Mouse (Mus musculus) layer of hippocampus, postnatal 14 days (tissue): ENCODE measurements around the gene Pptc7. TPM values are rescaled to one million over a fixed set of nuclear protein-coding genes. Genes with fewer than 3 reads are reported as not detected.

ENCODE experiments used
- DNase-seq, 2 experiments: peaks; one replicate each; pipeline ENCODE4 v3.0.0; 2021 to 2022; ENCODE audit warnings: low spot score in 2 of 2, mixed read lengths in 1 of 2
- total RNA-seq, 2 experiments: library from RNA; stranded (reverse); gene quantifications; 2 replicates each; pipeline ENCODE4 v1.2.3; 2021

The Pptc7 gene
- total RNA-seq, 2 experiments from 2014 or later, result 34.8 to 35.3 TPM

DNA sequence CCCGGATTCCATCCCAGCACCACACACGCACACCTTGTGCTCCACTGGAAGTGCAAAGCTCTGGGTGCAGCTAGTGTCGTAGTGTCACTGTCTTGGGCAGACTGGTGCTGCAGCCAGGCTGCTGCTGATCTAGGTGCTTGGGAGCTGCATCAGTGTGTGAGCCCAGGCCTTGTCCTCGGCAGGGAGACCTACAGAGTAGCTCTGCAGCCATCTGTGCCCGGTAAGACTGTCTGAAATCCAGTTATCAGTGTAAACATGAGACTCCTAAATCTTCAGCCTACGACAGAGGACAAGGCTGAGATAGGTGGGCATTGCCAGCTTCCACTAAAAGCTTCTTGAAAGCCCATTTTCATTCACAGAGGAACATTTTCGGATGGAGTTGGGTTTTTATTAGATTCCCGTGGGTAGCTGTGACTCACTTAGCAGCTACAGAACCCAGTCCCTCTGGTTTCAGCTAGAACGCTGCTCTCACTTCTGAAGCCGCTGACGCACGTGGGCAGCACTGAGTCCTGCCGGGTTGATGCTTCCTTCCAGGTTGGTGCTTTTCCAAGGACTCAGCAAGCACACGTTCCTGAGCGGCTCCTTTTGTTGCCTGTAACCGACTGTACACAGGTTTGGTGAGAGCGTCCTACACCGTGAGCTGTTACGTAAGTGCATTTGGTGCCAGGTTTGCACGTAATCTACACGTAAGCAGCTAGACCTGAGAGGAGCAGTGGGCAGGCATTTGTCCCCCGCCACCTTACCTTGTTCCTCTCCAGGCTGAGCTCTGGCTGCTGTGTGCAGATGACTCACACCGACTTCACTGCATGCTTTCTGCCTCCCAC, 40.7 kb downstream of the Pptc7 start:
- peak; percentile 51 to 69 for DNase-seq

DNA sequence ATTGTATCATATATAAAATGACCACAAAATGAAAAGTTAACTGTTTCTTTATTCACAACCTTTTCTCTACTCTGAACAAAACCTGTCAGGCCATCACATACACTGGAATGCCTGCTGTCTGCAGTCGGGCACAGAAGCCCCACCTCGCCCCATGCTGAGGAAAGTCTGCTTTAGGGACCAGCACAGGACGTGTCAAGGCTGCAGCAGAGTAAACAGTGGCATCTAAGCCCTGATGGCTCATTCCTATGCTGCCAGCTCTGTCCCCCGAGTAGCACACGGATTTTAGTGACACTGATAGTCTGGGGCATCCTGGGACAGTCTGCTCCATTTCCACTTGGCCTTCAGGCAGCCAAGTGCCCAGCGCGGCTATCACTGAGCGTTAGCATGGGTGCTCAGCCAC, 41.3 kb downstream of the Pptc7 start:
- DNase-seq, result no peak

DNA sequence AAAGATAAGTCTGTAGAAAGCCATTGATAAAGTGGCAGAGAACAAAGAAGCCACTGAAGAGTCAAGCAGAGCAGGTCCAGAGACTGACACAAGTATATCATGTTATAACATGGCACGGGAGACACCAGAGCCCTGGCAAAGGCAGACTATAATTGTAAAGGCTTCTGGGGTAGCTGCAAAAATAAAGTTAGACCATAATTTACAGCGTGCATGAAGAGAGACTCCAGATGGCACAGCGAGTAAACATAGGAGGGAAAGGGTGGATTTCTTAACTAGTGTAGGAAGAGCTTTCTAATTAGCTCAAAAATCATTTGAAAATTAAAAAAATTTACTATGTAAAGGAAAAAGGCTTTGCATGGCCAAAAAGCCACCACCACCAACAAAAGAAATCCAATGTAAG, 43.1 kb downstream of the Pptc7 start:
- DNase-seq, result no peak

DNA sequence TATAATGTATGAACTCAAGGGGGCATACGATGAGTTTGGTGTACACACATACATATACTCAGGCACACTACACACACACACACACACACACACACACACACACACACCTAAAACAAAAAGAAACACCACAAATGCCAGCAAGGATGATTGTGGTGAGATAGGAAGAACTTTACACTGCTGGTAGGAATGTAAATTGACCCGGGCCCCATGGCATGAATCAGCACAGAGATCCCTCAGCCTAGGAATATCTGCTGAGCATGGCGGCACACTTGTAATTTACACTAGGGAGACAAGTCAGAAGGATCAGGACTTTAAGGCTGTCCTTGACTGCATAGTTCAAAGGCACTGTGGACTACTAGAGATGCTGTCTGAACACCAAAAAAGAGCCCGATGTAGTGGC, 46.1 kb downstream of the Pptc7 start:
- no peak for DNase-seq

DNA sequence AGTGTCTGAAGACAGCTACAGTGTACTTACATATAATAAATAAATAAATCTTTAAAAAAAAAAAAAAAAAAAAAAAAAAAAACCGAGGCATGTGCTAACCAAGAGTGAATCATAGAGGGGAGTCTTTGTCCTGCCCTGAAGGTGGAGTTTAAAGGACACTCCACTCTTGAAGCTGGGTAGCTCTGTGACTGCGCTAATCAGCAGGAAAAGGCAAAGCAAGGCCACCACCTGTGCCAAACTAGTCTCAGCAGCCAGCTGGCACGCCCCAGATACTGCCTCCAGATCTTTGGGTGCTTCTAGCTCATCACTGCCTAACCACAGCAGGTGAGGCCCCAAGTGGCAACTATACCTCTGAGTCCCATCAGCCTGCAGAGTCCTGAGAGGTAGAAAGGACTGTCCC, 50.5 kb downstream of the Pptc7 start:
- no peak for DNase-seq

DNA sequence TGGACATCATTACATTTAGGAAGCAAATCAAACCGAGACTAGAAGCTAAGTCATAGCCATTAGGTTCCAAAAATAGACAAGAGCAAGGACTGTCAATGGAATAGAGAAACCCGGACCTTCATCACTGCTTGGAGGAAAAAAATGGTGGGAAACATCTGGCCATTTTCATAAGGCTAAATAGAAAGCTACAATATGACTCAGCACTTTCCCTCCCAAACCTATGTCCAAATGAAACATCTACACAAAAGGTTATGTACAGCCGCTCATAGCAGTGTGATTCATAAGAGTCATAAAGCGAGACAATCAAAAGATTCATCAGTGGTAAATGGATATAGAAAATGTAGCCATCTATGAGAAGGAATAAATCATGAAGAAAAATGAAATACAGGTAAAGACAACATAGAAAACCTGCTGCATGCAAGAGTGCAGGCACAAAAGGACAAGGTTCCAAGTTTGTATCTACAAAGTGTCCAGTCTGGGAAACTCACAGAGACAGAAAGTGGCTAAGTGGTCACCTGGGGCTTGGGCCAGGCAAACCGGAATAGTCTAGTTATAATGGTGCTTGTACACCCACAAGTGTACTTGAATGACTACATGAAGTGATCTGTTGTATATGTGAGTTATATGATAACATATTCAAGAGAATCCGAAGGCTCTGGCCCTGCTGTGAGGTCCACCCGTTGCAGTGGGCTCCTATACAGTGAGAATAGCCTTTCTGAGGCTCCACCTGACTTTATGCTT, 52.6 kb downstream of the Pptc7 start:
- no peak for DNase-seq

DNA sequence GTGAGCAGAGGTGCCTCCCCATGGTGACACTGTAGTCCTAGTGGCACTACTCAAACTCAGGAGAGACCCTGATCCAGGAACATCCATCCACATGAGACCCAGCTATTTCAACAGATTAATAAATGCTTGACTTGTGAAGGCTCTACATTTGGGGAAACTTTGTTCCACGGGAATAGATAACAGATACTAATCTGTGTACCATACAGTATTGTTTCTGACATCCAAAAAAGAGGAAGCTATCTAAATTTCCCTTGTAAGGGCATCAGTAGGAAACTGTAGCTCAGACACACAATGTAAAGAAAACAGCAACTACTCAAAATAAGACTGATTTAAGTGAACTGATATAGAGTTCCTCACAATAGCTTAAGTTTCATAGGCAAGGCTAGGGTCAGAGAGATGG, 58.7 kb downstream of the Pptc7 start:
- DNase-seq, result no peak

DNA sequence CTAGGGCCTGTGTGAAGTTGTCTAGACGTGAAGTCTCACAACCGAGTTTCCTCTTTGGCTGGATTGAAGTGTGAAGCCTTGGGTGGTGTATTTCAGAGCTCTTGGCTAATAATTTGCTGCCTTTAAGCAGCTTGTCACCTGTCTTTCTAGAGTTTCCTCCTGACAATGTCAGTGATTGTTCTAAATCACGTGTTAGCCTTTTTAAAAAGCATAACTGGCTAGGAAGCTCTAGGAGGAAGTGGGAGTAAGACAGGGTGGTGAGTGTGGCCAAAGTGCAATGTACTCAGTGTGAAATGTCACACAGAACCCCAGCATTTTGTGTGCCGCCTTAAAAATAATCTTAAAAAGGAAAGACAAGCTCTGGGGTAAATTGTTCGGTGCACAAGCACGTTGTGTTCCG, 59.6 kb downstream of the Pptc7 start:
- DNase-seq, result no peak

DNA sequence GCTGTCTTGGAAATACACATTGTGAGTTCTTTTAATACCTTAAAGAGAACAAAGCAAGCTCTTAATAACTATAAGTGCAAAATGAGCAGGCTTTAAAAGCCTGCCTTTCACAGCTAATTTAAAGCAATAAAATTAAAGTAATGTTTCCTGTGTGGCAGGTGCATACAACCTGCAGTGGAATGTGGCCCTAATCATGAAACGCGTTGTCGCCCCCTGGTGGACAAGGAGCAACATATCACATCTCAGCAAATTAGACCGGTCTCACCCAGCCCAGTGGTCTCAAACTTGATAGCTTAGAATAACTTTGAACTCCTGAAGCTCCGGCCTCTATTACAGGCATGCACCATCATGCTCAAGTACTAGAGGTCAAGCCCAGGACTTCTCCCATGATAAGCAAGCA, 60.1 kb downstream of the Pptc7 start:
- peak; percentile 58 to 76 for DNase-seq

DNA sequence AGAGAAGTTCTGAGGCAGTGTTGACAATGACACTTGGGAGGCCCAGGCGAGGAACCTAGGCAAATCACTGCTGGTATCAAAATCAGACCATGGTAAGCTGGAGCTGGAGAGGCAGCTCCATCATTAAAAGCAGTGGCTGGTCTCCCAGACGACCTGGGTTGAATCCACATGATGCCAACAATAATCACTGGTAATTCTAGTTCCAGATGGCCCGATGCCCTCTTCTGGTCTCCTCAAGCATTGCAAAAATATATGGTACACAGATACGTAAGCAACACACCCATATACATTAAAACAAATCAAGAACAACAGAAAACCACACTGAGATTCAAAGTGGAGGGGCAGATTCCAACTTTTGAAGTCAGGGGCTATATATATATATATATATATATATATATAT, 61.6 kb downstream of the Pptc7 start:
- DNase-seq, result no peak

DNA sequence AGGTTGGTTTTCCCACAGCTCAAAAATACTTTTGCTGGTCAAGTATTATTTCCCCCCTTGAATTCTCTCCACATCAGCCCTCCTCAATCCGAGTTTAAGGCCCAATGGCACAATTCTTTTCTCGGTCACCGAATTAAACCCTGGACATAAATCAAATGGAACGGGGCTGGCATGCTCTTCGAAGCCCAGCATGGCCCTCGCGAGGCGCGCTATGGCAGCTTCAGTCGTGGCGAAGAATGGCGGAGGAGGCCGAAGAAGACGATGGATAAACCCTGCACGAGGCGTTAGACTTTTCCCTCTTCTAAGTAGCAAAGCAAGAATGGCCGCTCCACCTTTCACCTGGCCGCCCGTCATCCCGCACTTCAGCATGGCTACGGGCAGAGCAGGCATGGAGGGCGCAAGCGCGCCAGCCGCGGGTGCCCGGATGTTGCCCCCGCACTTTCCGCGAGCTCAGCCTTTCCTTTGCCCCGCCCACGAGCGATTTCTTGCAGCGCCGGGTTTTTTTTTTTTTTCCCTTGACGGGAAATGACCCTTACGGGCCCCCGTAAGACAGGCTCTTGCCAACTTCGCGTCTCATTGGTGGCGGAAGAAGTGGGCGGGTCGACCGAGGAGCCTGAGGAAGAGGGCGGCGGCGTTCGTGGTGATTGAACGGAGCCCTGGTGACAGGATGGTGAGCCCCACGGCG, 69.8 kb downstream of the Pptc7 start, which contains the start of the genes Rad9b and Vps29:
TSS of gene Rad9b (minus strand) at position 427 of the 685 bp plus-strand sequence.
TSS of gene Vps29 (plus strand) at position 563 of the 685 bp plus-strand sequence.
- DNase-seq, result peak; percentile 98 to 99

DNA sequence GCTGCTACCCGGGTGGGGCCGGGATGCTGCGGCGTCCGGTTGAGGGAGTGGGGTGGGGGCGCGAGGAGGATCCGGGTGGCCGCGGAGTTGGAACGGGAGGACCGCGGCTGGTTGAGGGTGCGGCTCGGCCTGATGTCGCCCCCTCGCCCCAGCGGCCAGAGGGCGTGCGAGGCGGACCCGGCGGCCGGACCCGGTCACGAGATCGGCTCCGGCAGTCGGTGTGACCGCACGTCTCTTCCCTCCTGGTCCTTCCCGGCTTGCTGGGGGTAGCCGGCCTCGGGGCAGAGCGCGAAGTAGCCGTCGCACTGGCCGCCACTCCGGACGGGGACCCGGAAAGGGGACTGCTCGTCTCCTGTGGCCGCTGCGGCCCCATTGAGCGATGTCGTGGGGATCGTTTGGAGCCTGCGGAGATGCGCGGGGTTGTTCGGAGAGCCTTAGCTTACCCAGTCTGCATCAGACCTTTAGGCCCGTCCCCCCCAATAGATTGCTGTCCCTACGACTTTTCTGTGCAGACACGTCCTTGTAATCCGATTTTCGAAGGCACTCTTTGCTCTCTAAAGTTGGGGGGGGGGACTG, 70.4 kb downstream of the Pptc7 start:
- DNase-seq, result no peak

DNA sequence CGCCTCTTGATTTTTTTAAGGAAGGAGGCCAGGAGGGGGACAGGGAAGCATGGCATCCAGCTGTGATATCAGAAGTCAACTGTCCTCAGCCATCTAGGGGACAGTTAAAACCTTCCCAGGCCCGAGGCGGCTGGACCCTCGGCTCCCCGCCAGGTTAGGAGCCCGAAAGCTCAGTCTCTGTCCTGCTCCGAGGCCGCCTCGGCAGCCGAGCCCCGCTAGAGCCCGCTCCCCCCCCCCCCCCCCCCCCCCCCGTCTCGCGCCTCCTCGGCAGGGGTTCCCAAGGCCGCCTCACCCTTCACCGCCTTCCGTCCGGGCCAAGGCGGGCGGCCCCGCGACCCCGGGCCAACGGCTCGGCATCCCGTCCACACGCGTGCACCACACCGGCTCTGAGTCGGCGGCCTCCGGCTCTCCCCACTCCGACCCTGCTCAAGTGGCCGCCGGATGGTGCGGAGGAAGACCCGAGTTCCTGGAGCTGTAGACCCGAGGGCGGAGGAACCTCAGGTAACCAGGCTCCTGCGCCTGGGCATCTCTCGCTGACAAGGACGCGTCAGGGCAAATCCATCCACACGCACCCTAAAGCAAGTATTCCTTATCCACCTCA, 87.5 kb downstream of the Pptc7 start, which contains the start of gene Gpn3:
TSS of gene Gpn3 (plus strand) at position 286 of the 601 bp plus-strand sequence.
- no peak for DNase-seq

DNA sequence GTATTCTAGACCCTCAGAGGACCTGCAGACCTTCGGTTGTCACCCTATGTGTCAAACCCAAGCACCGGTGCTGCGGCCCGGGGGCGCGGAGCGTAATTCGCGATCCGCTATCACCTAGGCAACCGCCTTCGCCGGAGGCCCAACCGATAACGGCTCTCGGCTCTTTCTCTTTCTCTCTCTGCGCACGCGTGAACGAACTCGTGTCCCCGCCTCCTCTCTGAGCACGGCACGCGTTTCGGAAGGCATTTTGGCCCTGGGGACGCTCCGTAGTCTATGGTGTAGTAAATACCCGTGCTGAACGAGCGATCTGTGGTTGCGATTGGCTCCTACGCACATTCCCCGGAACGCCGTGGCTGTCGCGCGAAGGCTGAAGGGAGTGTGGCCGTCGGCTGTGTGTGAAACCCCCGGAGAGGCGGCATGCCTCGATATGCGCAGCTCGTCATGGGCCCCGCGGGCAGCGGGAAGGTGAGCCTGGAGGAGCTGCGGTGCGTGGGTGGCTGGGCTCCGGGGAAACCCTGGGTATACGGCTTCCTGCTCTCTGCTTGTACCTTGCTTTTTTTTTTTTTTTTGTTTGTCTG, 88.1 kb downstream of the Pptc7 start, which contains the start of gene Fam216a:
TSS of gene Fam216a (minus strand) at position 173 of the 578 bp plus-strand sequence.
- DNase-seq, result peak; percentile 99 to 100

DNA sequence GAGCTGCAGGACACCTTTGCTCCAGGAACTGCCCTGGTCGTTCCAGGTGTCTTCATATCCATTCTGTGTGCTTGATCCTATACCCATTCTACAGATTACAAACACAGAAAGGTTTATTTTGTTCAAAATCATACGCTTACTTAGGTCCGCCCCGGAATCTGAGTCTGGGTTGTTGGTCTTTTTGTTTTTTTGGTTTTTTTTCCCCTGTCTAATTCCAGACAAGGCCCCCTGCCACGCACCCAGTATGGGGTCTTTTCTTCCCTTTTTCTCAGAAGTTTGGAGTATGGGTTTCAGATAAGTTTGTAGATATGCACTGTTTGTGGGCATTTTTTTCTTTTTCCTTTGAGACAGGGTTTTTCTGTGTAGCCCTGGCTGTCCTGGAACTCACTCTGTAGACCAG, 88.7 kb downstream of the Pptc7 start:
- DNase-seq, result no peak

Other genes starting within 250 kb of the Pptc7 start
- 10 to 100 TPM; 36.4 to 39.4 TPM for gene Cux2, start 234.3 kb upstream of the Pptc7 start, total RNA-seq
- 1 to 10 TPM; 1.6 TPM for gene Myl2, start 183.4 kb upstream of the Pptc7 start, total RNA-seq
- gene Ccdc63, start 143.5 kb upstream of the Pptc7 start, total RNA-seq, result 1 to 10 TPM in 1 of 2 experiments, under 1 TPM in 1; 0.74 to 2.2 TPM
- 100 to 1,000 TPM; 198 to 200 TPM for gene Ppp1cc, start 126.1 kb upstream of the Pptc7 start, total RNA-seq
- 1 to 10 TPM; 3.4 to 5.0 TPM for gene Hvcn1, start 77.6 kb upstream of the Pptc7 start, total RNA-seq
- gene Tctn1, start 19.9 kb upstream of the Pptc7 start, total RNA-seq, result 10 to 100 TPM; 12.7 to 13.6 TPM
- gene Rad9b, start 69.9 kb downstream of the Pptc7 start, total RNA-seq, result 1 to 10 TPM; 3.9 to 4.1 TPM
- 100 to 1,000 TPM; 219 to 224 TPM for gene Vps29, start 70.0 kb downstream of the Pptc7 start, total RNA-seq
- gene Gpn3, start 87.5 kb downstream of the Pptc7 start, total RNA-seq, result 10 to 100 TPM; 26.8 to 27.2 TPM
- gene Fam216a, start 88.0 kb downstream of the Pptc7 start, total RNA-seq, result 10 to 100 TPM; 75.9 to 80.7 TPM
- gene Arpc3, start 107.5 kb downstream of the Pptc7 start, total RNA-seq, result 100 to 1,000 TPM; 300 to 318 TPM
- gene Anapc7, start 137.3 kb downstream of the Pptc7 start, total RNA-seq, result 10 to 100 TPM; 32.7 to 33.2 TPM
- 100 to 1,000 TPM; 659 to 669 TPM for gene Atp2a2, start 217.9 kb downstream of the Pptc7 start, total RNA-seq